9 mouse cellular contexts compared by ENCODE assay signal in genomic region chr17:68837013-68837858, GRCm38 (mm10). TPM values are rescaled to one million over a fixed set of nuclear protein-coding genes. Genes with fewer than 3 reads are reported as not detected.
DNase-seq lines count a peak whose midpoint lies in the region; ATAC-seq and TF ChIP-seq lines count a peak whose summit lies in the region.
"Had no signal": no experiment of that assay in that cellular context is flagged by ENCODE, and none has a peak within 500 bp of the region (broad histone marks: within the 10 kb centered on the region; RNA-seq: fewer than 3 reads in every experiment).

No protein-coding gene starts in this region.

- H3K4me2 ChIP-seq in hindbrain, embryonic 14.5 days (replicated peaks): peak overlapping the region; percentile 99
- peak overlapping the region; percentile 85 for H3K4me2 ChIP-seq in limb, embryonic 11.5 days (ENCODE audit: low read depth, severe bottlenecking)

- peak overlapping the region; percentile 68 for H3K9ac ChIP-seq in hindbrain, embryonic 14.5 days
- peak overlapping the region; percentile 61 for H3K9ac ChIP-seq in limb, embryonic 11.5 days (ENCODE audit: low read length)

- H3K27ac ChIP-seq in gastrocnemius, adult 2 months: peak overlapping the region; percentile 53; the same call in 1 of the 2 replicates
- no peak overlapping the region for H3K27ac ChIP-seq in brown adipose tissue, adult 24 weeks (replicated peaks; ENCODE audit: low read depth, low read length)
- peak overlapping the region; percentile 11; the same call in 1 of the 2 replicates for H3K27ac ChIP-seq in hindbrain, embryonic 14.5 days
- H3K27ac ChIP-seq in limb, embryonic 11.5 days (replicated peaks; ENCODE audit: low read depth, low read length): no peak overlapping the region

- intact Hi-C loops in gastrocnemius, adult 2 months (cut with DNase I): no loop called here

- DNase-seq in gastrocnemius, adult 2 months: peak; percentile 53
- DNase-seq in gastrocnemius, adult 8-10 months (ENCODE audit: low spot score in 2 of 2): no peak
- DNase-seq in hindbrain, embryonic 14.5 days (ENCODE audit: low spot score): peak; percentile 65
- DNase-seq in limb, embryonic 11.5 days (ENCODE audit: low spot score): peak; percentile 72
- peak; percentile 78 for DNase-seq in retina, embryonic 14.5 days (ENCODE audit: low spot score)
- DNase-seq in thymus, postnatal 25 days: no peak

- peaks cover 21% of the 10 kb centered on the region for H3K27me3 ChIP-seq in hindbrain, embryonic 14.5 days (ENCODE audit: control insufficient read depth, insufficient read depth, low read length)
- H3K27me3 ChIP-seq in limb, embryonic 11.5 days (ENCODE audit: control insufficient read depth, insufficient read depth, low read length): peaks cover 52% of the 10 kb centered on the region
- H3K27me3 ChIP-seq: CH12.LX had no signal

- under 1% methylated on average over 72 of the region's 72 CpGs for WGBS in hindbrain, embryonic 14.5 days
- WGBS in limb, embryonic 11.5 days: under 1% methylated on average over 53 of the region's 72 CpGs

- no peaks in the 10 kb centered on the region for H3K9me3 ChIP-seq in hindbrain, embryonic 14.5 days (ENCODE audit: control insufficient read depth, low read length)
- H3K9me3 ChIP-seq in limb, embryonic 11.5 days (ENCODE audit: control insufficient read depth, low read length): no peaks in the 10 kb centered on the region

- ATAC-seq in frontal cortex, adult (ENCODE audit: low TSS enrichment): peak; percentile 44
- peak; percentile 75 for ATAC-seq in hindbrain, embryonic 14.5 days (ENCODE audit: low FRiP score)
- peak; percentile 35; the same call in 1 of the 2 replicates for ATAC-seq in limb, embryonic 11.5 days (ENCODE audit: insufficient number of reproducible peaks, low FRiP score, low TSS enrichment, low read depth)

- TF ChIP-seq CTCF in gastrocnemius, adult 2 months (IDR thresholded peaks at IDR 0.05): no peak

- no peaks in the 10 kb centered on the region for H3K36me3 ChIP-seq in hindbrain, embryonic 14.5 days (replicated peaks; ENCODE audit: control insufficient read depth, insufficient read depth)
- H3K36me3 ChIP-seq in limb, embryonic 11.5 days (ENCODE audit: control insufficient read depth, insufficient read depth, low read length): no peaks in the 10 kb centered on the region

- peak overlapping the region; percentile 74 for H3K4me3 ChIP-seq in gastrocnemius, adult 2 months
- peak overlapping the region; percentile 38 for H3K4me3 ChIP-seq in brown adipose tissue, adult 24 weeks (ENCODE audit: insufficient read depth, low read depth, low read length)
- peak overlapping the region; percentile 64 for H3K4me3 ChIP-seq in hindbrain, embryonic 14.5 days (replicated peaks; ENCODE audit: low read length)
- H3K4me3 ChIP-seq in limb, embryonic 11.5 days (ENCODE audit: low read depth, low read length): peak overlapping the region; percentile 55

- H3K4me1 ChIP-seq in brown adipose tissue, adult 24 weeks (ENCODE audit: control insufficient read depth, insufficient read depth, insufficient read length, low read length): no peaks in the 10 kb centered on the region
- peaks cover 19% of the 10 kb centered on the region for H3K4me1 ChIP-seq in hindbrain, embryonic 14.5 days (replicated peaks; ENCODE audit: control insufficient read depth, insufficient read depth, low read length)
- H3K4me1 ChIP-seq in limb, embryonic 11.5 days (ENCODE audit: control insufficient read depth, insufficient read depth, low read length): peaks cover 15% of the 10 kb centered on the region

RNA-seq across cellular contexts. Expression of gene Tmem200c, which starts 10.8 kb away (rescaled TPM):
- total RNA-seq in gastrocnemius, adult 2 months (2021): under 1 TPM; 0.17 to 0.31 TPM
- under 1 TPM; 0.07 to 0.25 (median 0.19) TPM for total RNA-seq in gastrocnemius, adult 8-10 months (2022)
- not detected in 2 replicates for polyA plus RNA-seq in brown adipose tissue, adult 24 weeks (2012; ENCODE audit: insufficient read depth, insufficient read length, missing spikeins)
- polyA plus RNA-seq in hindbrain, embryonic 14.5 days (2014; fragmentation: Nextera tagmentation; extraction: Ambion mirVana): 2.9 and 4.6 TPM in 2 replicates
- 0.99 and 1.3 TPM in 2 replicates for polyA plus RNA-seq in limb, embryonic 11.5 days (2014; fragmentation: Nextera tagmentation; extraction: Ambion mirVana)
- total RNA-seq: CH12.LX had no signal

Comparison
In these comparisons a context has a peak if more than half of its experiments do, and no peak if none do; other contexts are left out.
1. DNase-seq: peak in gastrocnemius, adult 2 months (single experiment), hindbrain, embryonic 14.5 days (single experiment), limb, embryonic 11.5 days (single experiment) and retina, embryonic 14.5 days (single experiment); none in gastrocnemius, adult 8-10 months (0 of 2) and thymus, postnatal 25 days (single experiment).
2. H3K27ac ChIP-seq: peak in gastrocnemius, adult 2 months (single experiment) and hindbrain, embryonic 14.5 days (single experiment); none in brown adipose tissue, adult 24 weeks (single experiment) and limb, embryonic 11.5 days (single experiment).
3. Peak in every context shown above with its lines, with median percentiles within 50 percentile points of each other: H3K4me3 ChIP-seq and ATAC-seq.